Mouse (Mus musculus) cerebellum, adult 11-12 months (tissue): ENCODE data around the gene Tcf23.
A peak's percentile ranks its signal among the peaks of the same experiment; 100 is the strongest.

ENCODE experiments used
- DNase-seq: peaks from one replicate; pipeline ENCODE4 v3.0.0; 2022

The Tcf23 gene

DNA sequence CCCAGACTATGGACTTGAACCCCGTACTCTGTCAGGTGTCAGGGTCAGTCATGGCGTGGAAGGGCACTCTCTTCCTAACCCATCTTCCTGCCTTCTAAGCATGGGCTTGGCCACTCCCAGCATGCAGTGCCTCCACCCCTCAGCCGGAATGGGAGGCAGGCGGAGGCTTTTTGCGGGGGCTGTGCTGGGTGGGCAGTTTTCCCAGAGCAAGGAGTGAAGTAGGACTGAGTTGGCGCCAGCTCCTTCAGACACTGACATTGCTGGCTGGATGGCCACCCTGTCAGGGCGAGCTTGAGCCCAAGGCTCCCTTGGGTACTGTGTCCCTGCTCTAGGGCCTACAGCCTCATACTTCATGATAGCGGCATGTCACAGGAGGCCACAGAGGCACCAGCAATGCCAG, at the start of gene Tcf23:
TSS of gene Tcf23 (plus strand) at position 247 of the 400 bp plus-strand sequence.
- no peak for DNase-seq

GRCm38 (mm10) chr5:30918691-30919090, 49.8 kb upstream of the Tcf23 start:
- no peak for DNase-seq

DNA sequence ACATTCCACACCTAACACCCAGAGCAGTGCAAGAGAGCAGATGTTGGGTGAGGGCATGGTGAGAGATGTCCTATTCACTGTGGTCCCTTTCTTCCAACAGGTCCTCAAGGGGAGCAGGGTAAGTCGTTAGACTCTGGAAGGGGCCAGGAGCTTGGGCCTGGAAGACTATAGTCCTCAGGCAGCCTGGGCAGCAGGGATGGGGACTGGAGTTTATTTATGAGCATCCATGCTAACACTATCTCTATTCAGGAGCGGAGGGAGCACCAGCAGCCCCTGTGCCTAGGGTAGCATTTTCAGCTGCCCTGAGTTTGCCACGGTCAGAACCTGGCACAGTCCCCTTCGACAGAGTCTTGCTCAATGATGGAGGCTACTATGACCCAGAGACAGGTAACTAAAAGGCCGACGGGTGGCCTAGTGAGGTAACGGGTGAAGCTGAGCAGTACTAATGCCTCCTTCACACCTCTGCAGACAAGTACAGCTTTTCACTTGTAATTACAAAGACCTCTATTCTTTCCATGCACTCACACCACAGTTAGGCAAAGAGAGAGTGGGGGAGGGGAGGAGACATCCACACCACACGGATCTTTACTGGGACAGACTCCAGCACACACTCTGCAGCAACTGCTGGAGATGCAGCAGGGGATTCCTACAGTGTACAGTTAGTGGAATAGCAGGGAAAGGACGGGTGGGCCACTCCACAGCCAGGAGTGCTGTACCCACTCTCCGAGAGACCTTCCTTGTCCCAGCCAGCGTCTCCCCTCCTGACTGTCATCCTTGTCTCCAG, 48.4 kb upstream of the Tcf23 start:
- no peak for DNase-seq

GRCm38 (mm10) chr5:30920621-30921020, 47.8 kb upstream of the Tcf23 start:
- peak; percentile 66 for DNase-seq

- peak; percentile 87 for DNase-seq
These were observed 47.0 kb upstream of the Tcf23 start, which contains the start of gene Khk for GRCm38 (mm10) chr5:30921256-30922033. TSS of gene Khk (plus strand) at chr5:30921431.

DNA sequence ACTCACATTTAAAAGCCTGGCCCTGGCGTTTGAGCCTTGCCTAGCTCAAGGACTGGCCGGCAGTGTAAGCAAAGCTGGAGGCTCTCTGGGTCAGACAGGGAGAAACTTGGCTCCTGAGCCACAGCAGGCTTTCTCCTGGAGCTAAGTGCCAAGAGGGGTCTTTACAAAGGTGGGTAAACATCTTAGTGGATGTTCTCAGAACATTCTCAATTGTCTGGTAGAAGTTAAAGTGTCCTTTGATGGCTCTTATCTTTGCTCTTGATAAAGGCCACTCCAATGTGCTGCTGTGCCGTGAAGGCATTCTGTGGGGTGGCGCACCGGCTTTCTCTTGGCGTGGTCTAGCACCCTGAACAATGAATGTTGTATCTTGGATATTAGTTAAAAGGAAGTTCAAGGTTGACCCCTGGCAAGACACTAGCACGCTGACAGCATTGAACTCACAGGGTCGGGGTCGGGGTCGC, 45.9 kb upstream of the Tcf23 start:
- DNase-seq = peak; percentile 41

DNA sequence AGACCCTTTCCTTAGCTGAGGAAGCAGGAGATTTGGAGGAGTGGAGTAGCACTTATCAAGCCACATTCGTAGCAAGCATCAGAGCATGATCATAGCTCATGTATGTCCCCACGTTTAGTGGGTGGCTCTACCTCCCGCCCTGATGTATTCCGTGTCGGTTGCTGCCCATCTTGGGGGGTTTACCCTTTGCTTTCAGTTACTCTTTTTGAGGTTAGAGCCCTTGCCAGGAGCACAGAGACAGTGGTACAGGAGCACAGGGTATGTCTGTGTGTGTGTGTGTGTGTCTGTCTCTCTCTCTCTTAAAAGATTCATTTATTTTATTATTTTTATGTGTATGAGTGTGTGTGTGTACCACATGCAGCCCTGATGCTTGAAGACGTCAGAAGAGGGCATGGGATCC, 45.3 kb upstream of the Tcf23 start:
- no peak for DNase-seq

GRCm38 (mm10) chr5:30924614-30925013, 43.8 kb upstream of the Tcf23 start:
- DNase-seq = no peak

DNA sequence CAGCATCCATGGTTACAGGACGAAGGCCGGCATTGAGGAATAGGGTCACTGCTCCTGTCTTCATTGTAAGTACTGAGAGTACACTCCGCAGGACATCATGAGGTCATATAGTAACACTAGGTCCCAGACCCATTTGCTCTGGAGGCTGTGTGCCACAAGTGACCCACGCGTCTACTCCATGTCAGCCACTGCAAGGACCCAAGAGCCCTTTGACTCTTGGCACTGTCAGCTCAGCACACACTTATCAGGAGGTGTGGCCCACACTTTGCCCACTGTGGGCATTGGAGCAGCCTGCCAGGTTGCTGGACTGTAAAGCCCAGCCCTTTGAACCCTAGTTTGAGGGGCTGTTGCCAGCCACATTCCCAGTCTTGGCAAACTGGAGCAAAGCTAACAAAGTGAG, 43.2 kb upstream of the Tcf23 start:
- DNase-seq = no peak

DNA sequence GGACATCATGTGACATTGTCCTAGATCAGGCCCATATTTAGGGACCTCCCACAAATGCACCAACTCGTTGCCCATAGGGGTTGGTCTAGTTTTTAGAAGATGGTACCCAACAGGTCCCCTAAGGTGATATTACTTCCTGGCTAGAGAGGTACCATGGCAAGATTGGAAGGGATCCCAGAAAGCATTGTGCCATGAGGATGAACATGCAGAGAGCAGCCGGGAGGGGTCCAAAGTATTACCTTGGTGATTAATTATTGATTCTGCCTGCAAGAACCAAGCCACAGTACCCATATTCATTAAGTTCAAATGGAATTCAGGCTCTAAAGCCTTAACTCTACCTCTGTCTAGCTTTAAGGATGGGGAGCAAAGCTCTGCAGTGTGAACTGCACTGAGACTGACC, 42.4 kb upstream of the Tcf23 start:
- DNase-seq = no peak

GRCm38 (mm10) chr5:30927945-30928529, 40.4 kb upstream of the Tcf23 start:
- DNase-seq = no peak

GRCm38 (mm10) chr5:30930121-30930520, 38.3 kb upstream of the Tcf23 start:
- DNase-seq = peak; percentile 71

DNA sequence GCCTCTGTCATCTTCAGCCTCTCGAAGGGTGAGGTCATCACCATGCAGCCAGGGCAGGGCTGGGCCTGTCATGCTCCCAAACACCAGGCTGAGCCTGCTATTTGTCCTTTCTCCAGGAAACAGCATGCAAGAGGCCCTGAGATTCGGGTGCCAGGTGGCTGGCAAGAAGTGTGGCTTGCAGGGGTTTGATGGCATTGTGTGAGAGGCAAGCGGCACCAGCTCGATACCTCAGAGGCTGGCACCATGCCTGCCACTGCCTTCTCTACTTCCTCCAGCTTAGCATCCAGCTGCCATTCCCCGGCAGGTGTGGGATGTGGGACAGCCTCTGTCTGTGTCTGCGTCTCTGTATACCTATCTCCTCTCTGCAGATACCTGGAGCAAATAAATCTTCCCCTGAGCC, 37.6 kb upstream of the Tcf23 start:
- DNase-seq = peak; percentile 33

- DNase-seq = no peak
These were observed 37.1 kb upstream of the Tcf23 start for GRCm38 (mm10) chr5:30931378-30931777.

- DNase-seq = no peak
These were observed 34.8 kb upstream of the Tcf23 start for GRCm38 (mm10) chr5:30933705-30934104.

GRCm38 (mm10) chr5:30934725-30935461, 33.6 kb upstream of the Tcf23 start:
- no peak for DNase-seq

DNA sequence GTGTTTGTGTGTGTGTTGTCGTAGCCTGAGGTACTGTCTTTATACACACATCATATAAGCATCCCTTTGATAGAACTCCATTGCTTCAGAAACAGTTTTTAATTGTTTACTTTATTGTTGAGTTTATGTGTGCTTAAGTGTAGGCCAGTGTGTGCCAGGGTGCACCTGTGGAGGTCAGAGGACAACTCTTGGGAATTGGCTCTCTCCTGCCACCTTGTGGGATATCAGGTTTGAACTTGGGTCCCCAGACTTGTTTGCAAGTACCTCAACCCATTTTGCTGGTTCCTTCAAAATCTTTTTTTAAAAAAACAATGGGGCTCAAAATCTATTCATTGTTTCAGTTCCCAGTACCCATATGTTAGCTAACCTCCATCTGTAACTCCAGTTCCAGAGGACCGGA, 25.5 kb upstream of the Tcf23 start:
- no peak for DNase-seq

- no peak for DNase-seq
These were observed 24.1 kb upstream of the Tcf23 start for GRCm38 (mm10) chr5:30944344-30944743.

GRCm38 (mm10) chr5:30944956-30945781, 23.3 kb upstream of the Tcf23 start, which contains the start of gene Cgref1:
TSS of gene Cgref1 (minus strand) at chr5:30945591.
- DNase-seq = peak; percentile 79

- no peak for DNase-seq
These were observed 19.8 kb upstream of the Tcf23 start for GRCm38 (mm10) chr5:30948620-30949019.

GRCm38 (mm10) chr5:30949654-30950326, 18.7 kb upstream of the Tcf23 start:
- peak; percentile 86 for DNase-seq
